Mouse (Mus musculus) lung, adult 2 months (tissue): Measurements from ENCODE around the gene Spdl1.

Experiments used
- CTCF ChIP-seq: fragments of 200-500 bp; IDR thresholded peaks from 2 replicates; pipeline ENCODE4 v1.5.1; 2011; ENCODE audit warnings: mild to moderate bottlenecking, low read length, control low read depth; ENCODE audit not compliant: insufficient read depth
- POLR2A ChIP-seq: fragments of 200-500 bp; IDR thresholded peaks from 2 replicates; pipeline ENCODE4 v1.6.1; 2011; ENCODE audit warnings: low read depth, mild to moderate bottlenecking, control low read depth, low read length, borderline replicate concordance; ENCODE audit errors: extremely low read depth

GRCm38 (mm10) chr11:34865181-34865580, 31.7 kb upstream of the Spdl1 start:
- TF ChIP-seq CTCF (no peak), POLR2A (no peak)
